Mouse (Mus musculus) forebrain, postnatal 0 days (tissue): ENCODE data around the gene Wdtc1. TPM values are rescaled to one million over a fixed set of nuclear protein-coding genes. Genes with fewer than 3 reads are reported as not detected.

Experiments used
- ATAC-seq: fragments of 200-750 bp; cut with Nextera tagmentation; 2 replicates; pipeline ENCODE4 v1.8.0; 2017; ENCODE audit warnings: mild to moderate bottlenecking, moderate library complexity
- DNase-seq: peaks from one replicate; pipeline ENCODE4 v3.0.0-alpha.2; 2015
- H3K27ac ChIP-seq: fragments of 300-500 bp; sonication (generic); 2 replicates; pipeline ENCODE4 v1.5.1; 2014; ENCODE audit warnings: low read depth, mild to moderate bottlenecking, antibody characterized with exemption, low read length, moderate library complexity, mixed read lengths
- H3K27me3 ChIP-seq: fragments of 300-500 bp; sonication (generic); 2 replicates; pipeline ENCODE4 v1.6.1; 2014; ENCODE audit warnings: mild to moderate bottlenecking, low read length, mixed read lengths; ENCODE audit not compliant: insufficient read depth
- H3K36me3 ChIP-seq: fragments of 300-500 bp; sonication (generic); 2 replicates; pipeline ENCODE4 v1.6.1; 2014; ENCODE audit warnings: mild to moderate bottlenecking, moderate library complexity; ENCODE audit not compliant: insufficient read depth
- H3K4me1 ChIP-seq: fragments of 300-500 bp; sonication (generic); 2 replicates; pipeline ENCODE4 v1.6.1; 2014; ENCODE audit warnings: antibody characterized with exemption; ENCODE audit not compliant: insufficient read depth
- H3K4me2 ChIP-seq: fragments of 300-500 bp; sonication (generic); 2 replicates; pipeline ENCODE4 v1.6.1; 2014; ENCODE audit warnings: low read depth, mild to moderate bottlenecking, moderate library complexity
- H3K4me3 ChIP-seq: fragments of 300-500 bp; sonication (generic); 2 replicates; pipeline ENCODE4 v1.5.1; 2014; ENCODE audit warnings: low read depth, low read length, mixed read lengths
- H3K9ac ChIP-seq: fragments of 300-500 bp; sonication (generic); 2 replicates; pipeline ENCODE4 v1.6.1; 2014; ENCODE audit warnings: mild to moderate bottlenecking
- H3K9me3 ChIP-seq: fragments of 300-500 bp; sonication (generic); 2 replicates; pipeline ENCODE4 v1.6.1; 2016; ENCODE audit warnings: low read length
- CTCF ChIP-seq: sonication (generic); IDR thresholded peaks from 2 replicates; pipeline ENCODE4 v1.5.1; 2016; ENCODE audit warnings: antibody characterized with exemption, control low read depth, low read depth
- WGBS: fragments of 180-500 bp; shearing (Covaris S2); extraction: QIAGEN DNeasy Blood & Tissue Kit; methylation state at CpG from one replicate; pipeline ENCODE4 v1.1.7; 2014; 5-methylcytosine and 5-hydroxymethylcytosine counted together
- polyA plus RNA-seq: library from polyadenylated mRNA; unstranded; fragments of >200 nt; fragmentation: Nextera tagmentation; extraction: Ambion mirVana; gene quantifications from 2 replicates; pipeline ENCODE4 v1.2.1, GENCODE M21; 2015
- total RNA-seq: library from RNA; depleted of rRNA; stranded (reverse); fragments of >200 nt; gene quantifications from 2 replicates; pipeline ENCODE4 v1.2.3, GENCODE M21; 2014

Gene Wdtc1
- total and polyA plus RNA-seq, 2 experiments from 2014 or later: 16.3 to 43.9 TPM

DNA sequence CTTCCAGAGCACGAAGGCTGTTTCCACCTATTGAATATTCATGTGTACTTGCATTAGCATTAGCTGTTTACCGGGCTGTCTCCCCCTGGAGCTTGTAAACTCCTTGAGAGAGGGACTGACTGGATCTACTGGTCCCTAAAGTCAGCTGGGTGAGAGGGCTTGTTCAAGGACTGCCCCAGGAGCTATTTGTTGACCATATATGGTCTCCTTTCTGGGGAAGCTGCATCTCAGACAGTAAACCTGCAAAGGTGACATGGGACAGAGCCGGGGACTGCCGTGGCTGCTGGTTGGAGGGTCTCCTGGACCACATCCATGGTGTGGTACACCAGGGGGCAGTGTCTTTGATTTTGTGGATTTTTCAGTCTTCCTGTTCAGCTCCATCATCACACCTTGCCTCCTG is 70.6 kb downstream of the Wdtc1 start:
- no peaks in the 10 kb centered on the region for H3K9me3 ChIP-seq
- 0 out of 2 replicates have a peak overlapping the region, but pooled peaks have one; percentile 14 for H3K9ac ChIP-seq
- DNase-seq (no peak), ATAC-seq (no peak)
- H3K4me3 ChIP-seq: no peak overlapping the region
- 23% methylated on average over 4 of the region's 4 CpGs for WGBS
- H3K36me3 ChIP-seq: no peaks in the 10 kb centered on the region
- peaks cover 11% of the 10 kb centered on the region for H3K4me1 ChIP-seq
- TF ChIP-seq CTCF: no peak; the same call in 1 of the 2 replicates
- H3K4me2 ChIP-seq: no peak overlapping the region
- H3K27me3 ChIP-seq: no peaks in the 10 kb centered on the region
- no peak overlapping the region for H3K27ac ChIP-seq

DNA sequence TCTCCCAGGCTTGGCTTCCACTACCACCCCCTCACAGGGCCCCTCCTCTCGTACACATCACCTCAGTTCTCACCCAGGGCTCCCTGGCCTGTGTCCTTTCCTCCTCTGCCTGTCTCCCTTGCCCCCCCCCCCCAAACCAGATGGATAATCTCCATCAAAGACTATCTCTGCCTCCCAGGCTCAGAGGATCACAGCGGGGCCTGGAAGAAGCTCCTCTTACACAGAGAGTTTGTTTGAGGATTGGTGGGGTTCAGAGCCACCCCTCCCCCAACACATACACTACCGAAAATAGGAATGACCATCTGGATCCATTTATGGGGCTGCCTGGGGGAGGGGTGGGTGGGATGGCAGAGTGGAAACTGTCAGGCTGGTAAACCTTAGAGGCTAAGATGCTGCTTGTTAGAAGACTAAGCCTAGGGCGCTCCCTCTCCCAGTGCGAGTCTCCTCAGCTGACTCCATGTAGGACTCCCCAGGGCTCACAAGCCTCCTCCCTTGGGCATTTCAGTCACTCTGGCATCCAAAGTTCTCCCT is 71.3 kb downstream of the Wdtc1 start:
- no peak overlapping the region for H3K4me2 ChIP-seq
- peak overlapping the region; percentile 14; the same call in 1 of the 2 replicates for H3K9ac ChIP-seq
- no peaks in the 10 kb centered on the region for H3K36me3 ChIP-seq
- WGBS: 33% methylated on average over 5 of the region's 5 CpGs
- TF ChIP-seq CTCF: no peak
- peak overlapping the region; percentile 69 for H3K27ac ChIP-seq
- DNase-seq (peak; percentile 13), ATAC-seq (no peak)
- no peak overlapping the region for H3K4me3 ChIP-seq
- H3K4me1 ChIP-seq: peaks cover 11% of the 10 kb centered on the region
- H3K9me3 ChIP-seq: no peaks in the 10 kb centered on the region
- H3K27me3 ChIP-seq: no peaks in the 10 kb centered on the region

DNA sequence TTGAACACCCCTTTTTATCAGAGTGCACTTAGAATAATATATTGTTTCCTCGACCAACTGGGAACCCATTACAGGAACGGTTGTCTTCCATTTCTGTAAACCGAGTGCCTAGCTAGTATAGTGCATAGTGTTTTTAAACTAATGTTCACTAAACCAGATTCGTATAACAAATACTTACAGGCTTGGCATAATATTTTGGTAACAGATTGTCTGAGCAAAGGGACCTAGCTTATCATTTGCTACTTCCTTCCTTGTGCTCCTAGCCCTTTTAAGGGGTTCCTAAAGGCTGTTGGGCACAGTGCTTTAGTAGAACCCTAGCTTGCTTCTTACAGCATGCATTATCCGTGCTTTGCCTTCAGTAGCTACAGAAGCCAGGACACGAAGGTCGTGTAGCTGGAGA is 71.8 kb downstream of the Wdtc1 start:
- no peak overlapping the region for H3K9ac ChIP-seq
- peak; percentile 36 for DNase-seq
- no peak overlapping the region for H3K4me3 ChIP-seq
- H3K27ac ChIP-seq: peak overlapping the region; percentile 69
- 35% methylated on average over 7 of the region's 7 CpGs for WGBS
- peaks cover 16% of the 10 kb centered on the region for H3K4me1 ChIP-seq
- H3K27me3 ChIP-seq: no peaks in the 10 kb centered on the region
- TF ChIP-seq CTCF: no peak
- no peak overlapping the region for H3K4me2 ChIP-seq
- no peaks in the 10 kb centered on the region for H3K9me3 ChIP-seq
- no peak for ATAC-seq
- no peaks in the 10 kb centered on the region for H3K36me3 ChIP-seq

DNA sequence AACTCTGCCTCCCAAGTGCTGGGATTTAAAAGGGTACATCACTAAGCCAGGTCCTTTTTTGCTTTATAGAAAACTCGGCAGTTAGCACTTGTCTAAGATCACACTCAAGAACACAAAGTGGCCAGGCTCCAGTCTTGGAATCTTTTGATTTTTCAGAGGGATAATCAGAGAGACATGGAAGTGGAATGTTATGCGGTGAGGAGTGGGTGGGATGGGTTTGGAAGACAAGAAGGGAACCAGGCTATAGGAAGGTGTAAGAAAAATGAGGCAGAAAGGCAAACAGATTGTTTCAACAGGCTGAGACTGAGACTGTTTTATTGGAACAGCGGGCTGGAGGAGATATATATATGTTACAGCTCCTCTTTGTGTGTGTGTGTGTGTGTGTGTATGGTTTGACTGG is 74.8 kb downstream of the Wdtc1 start:
- ATAC-seq: no peak
- peak overlapping the region; percentile 90 for H3K27ac ChIP-seq
- H3K36me3 ChIP-seq: peaks cover 5% of the 10 kb centered on the region; the same call in 1 of the 2 replicates
- no peak overlapping the region for H3K9ac ChIP-seq
- H3K27me3 ChIP-seq: no peaks in the 10 kb centered on the region
- H3K4me1 ChIP-seq: peaks cover 20% of the 10 kb centered on the region
- H3K4me3 ChIP-seq: no peak overlapping the region
- H3K9me3 ChIP-seq: no peaks in the 10 kb centered on the region
- WGBS: 80% methylated on average over 3 of the region's 3 CpGs
- no peak for DNase-seq
- H3K4me2 ChIP-seq: peak overlapping the region; percentile 50
- TF ChIP-seq CTCF: no peak

DNA sequence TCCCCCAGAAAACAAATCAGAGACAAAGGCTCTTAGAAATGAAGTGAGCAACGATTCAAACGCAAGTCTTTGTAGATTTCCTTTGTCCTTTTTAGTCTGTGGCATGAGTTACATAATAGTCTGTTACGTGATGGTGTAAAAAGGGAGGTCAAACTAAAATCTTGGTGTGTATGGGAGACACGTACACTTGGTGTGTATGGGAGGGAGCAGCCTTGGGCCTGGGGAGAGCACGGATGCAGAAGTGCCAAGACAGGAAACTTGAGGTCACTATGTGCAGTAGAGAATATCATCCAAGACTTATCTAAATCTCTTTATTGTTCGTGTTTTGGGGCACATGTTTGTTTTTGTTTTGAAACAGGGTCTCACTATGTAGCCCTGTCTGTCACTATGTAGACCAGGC is 75.2 kb downstream of the Wdtc1 start:
- peak overlapping the region; percentile 50 for H3K4me2 ChIP-seq
- DNase-seq: no peak
- peak overlapping the region; percentile 81 for H3K9ac ChIP-seq
- peaks cover 5% of the 10 kb centered on the region; the same call in 1 of the 2 replicates for H3K36me3 ChIP-seq
- WGBS: 29% methylated on average over 6 of the region's 6 CpGs
- ATAC-seq: no peak
- H3K4me1 ChIP-seq: peaks cover 20% of the 10 kb centered on the region
- H3K27me3 ChIP-seq: no peaks in the 10 kb centered on the region
- H3K4me3 ChIP-seq: peak overlapping the region; percentile 72
- TF ChIP-seq CTCF: no peak
- H3K9me3 ChIP-seq: no peaks in the 10 kb centered on the region
- peak overlapping the region; percentile 90 for H3K27ac ChIP-seq

DNA sequence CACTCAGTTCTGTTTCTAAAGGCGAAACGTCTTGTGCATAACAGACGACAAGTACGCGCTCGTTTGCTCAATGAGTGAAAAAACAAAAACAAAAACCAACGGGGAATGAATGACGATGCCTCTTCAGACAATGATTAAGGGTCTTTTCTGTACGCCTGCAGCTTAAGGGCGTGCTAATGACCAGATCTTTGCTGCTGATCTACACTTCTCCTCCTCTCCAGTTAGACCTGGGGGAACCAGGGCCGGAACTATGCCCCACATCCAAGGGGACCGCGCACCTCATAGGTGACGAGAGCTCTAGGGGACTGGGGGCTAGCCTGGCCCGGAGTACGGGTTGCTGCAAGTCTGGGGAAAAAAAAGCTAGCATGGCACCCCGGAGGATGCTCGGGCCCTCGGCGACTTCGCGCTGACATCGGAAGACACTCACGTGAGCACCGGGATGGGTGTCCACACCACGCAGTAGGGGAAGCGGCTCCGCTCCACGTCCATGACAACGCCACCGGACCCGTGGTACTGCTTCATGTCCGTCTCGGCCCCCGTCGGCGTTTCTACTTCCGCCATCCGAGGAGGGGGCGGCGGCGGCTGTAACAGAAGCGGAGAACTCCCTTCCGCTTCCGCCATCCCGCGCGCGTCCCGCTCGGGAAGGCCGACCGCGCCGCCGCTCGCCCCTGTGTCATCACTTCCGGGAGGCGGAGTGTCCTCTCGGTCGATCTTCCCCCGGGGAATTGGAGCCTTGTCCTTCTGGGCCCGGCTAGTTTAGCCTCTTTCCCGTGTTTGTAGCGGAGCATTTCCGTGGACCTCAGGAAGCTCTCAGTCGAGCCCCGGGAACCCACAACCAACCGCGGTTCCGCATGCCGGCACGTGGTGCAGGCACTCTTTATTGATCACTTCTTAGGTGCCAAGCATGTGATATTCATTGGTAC is 75.9 kb downstream of the Wdtc1 start, which contains the start of gene Tmem222:
Gene Tmem222 (minus strand): TSS at position 689 of the 923 bp plus-strand sequence.
- ATAC-seq (peak; percentile 95), DNase-seq (peak; percentile 97)
- under 1% methylated on average over 73 of the region's 73 CpGs for WGBS
- H3K4me2 ChIP-seq: peak within 1 kb of the TSS; percentile 50
- H3K4me1 ChIP-seq: peaks cover 17% of the 10 kb centered on the region
- H3K9me3 ChIP-seq: no peaks in the 10 kb centered on the region
- peaks cover 5% of the 10 kb centered on the region; the same call in 1 of the 2 replicates for H3K36me3 ChIP-seq
- H3K27ac ChIP-seq: peak within 1 kb of the TSS; percentile 90
- H3K4me3 ChIP-seq: peak within 1 kb of the TSS; percentile 72
- no peaks in the 10 kb centered on the region for H3K27me3 ChIP-seq
- no peak for TF ChIP-seq CTCF
- peak within 1 kb of the TSS; percentile 81 for H3K9ac ChIP-seq

DNA sequence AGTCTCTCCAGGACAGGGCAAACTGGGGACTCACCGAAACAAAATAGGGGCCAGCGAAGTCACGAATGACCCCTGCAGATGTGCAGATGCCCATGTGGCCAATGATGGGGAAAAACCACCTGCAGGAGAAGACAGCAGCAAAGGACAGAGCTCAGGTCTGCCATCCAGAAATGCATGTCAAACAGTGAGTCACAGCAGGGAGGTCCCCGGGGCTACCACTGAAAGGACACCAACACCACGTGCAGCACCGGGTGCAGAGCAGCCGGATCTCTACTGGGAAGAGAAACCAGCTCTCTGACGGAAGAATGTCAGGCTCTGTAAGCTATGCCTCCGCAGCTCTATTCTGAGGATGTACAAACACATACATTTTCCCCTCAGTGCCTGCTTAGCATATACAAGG is 82.4 kb downstream of the Wdtc1 start:
- Histone ChIP-seq H3K36me3 (peaks cover 49% of the 10 kb centered on the region), H3K4me3 (no peak overlapping the region), H3K27me3 (no peaks in the 10 kb centered on the region), H3K9ac (no peak overlapping the region), H3K4me1 (0 out of 2 replicates have a peak, but pooled peaks cover 3% of the 10 kb centered on the region), H3K27ac (no peak overlapping the region), H3K4me2 (no peak overlapping the region), H3K9me3 (no peaks in the 10 kb centered on the region)
- TF ChIP-seq CTCF: no peak
- ATAC-seq (no peak), DNase-seq (no peak)
- WGBS: 86% methylated on average over 9 of the region's 9 CpGs
